Mouse (Mus musculus): ENCODE measurements around the gene Fbln2.

Gene Fbln2

GRCm38 (mm10) chr6:91186161-91186931 lies 25.9 kb upstream of the Fbln2 start:
- CTCF ChIA-PET, result interaction anchor here (0.5 to 2.3 kb wide), 29 partner anchors 10 to 1542 kb away, joined by 3 to 12 read pairs (median 4); partner anchors contain the start of genes Hdac11 (in 1 of the 4) and Txnrd3 (in 1 of the 4)
- POLR2A ChIA-PET, result no interaction called here

- ChIA-PET CTCF (interaction anchor here (0.5 to 2.3 kb wide), 28 partner anchors 9 to 733 kb away, joined by 3 to 17 read pairs (median 4); partner anchors contain the start of gene Hdac11 (in 1 of the 4)), POLR2A (no interaction called here)
Observed at GRCm38 (mm10) chr6:91186934-91187333, 25.3 kb upstream of the Fbln2 start.

- CTCF ChIA-PET, result interaction anchor here (0.6 to 1.8 kb wide), 7 partner anchors 14 to 98 kb away, joined by 3 to 6 read pairs (median 3); no protein-coding TSS in a partner anchor
- POLR2A ChIA-PET, result interaction anchor here in 1 of 4 experiments (0.5 kb wide), 1 partner anchor 501 kb away, joined by 10 read pairs; no protein-coding TSS in a partner anchor
Observed at GRCm38 (mm10) chr6:91187871-91188270, 24.4 kb upstream of the Fbln2 start.

GRCm38 (mm10) chr6:91189971-91190370 lies 22.3 kb upstream of the Fbln2 start:
- CTCF ChIA-PET, result no interaction called here
- POLR2A ChIA-PET, result interaction anchor here in 1 of 4 experiments (0.6 kb wide), 1 partner anchor 781 kb away, joined by 3 read pairs; no protein-coding TSS in a partner anchor

GRCm38 (mm10) chr6:91191465-91191864 lies 20.8 kb upstream of the Fbln2 start:
- ChIA-PET POLR2A (no interaction called here), CTCF (interaction anchor here in 1 of 4 experiments (0.5 kb wide), 1 partner anchor 309 kb away, joined by 3 read pairs; no protein-coding TSS in a partner anchor)

GRCm38 (mm10) chr6:91192421-91192820 lies 19.8 kb upstream of the Fbln2 start:
- CTCF ChIA-PET, result no interaction called here
- POLR2A ChIA-PET, result interaction anchor here in 1 of 4 experiments (1.5 to 2.0 kb wide), 2 partner anchors 11 to 12 kb away, joined by 4 to 6 read pairs; no protein-coding TSS in a partner anchor

- ChIA-PET POLR2A (interaction anchor here in 2 of 4 experiments (0.6 to 2.0 kb wide), 5 partner anchors 9 to 533 kb away, joined by 4 to 7 read pairs (median 4); no protein-coding TSS in a partner anchor), CTCF (interaction anchor here in 1 of 4 experiments (1.0 to 2.0 kb wide), 2 partner anchors 20 to 28 kb away, joined by 4 read pairs; no protein-coding TSS in a partner anchor)
Observed at GRCm38 (mm10) chr6:91192851-91193545, 19.3 kb upstream of the Fbln2 start.

- POLR2A ChIA-PET, result no interaction called here
- CTCF ChIA-PET, result interaction anchor here in 1 of 4 experiments (0.9 kb wide), 2 partner anchors 12 to 79 kb away, joined by 3 read pairs; no protein-coding TSS in a partner anchor
Observed at GRCm38 (mm10) chr6:91198456-91198855, 13.8 kb upstream of the Fbln2 start.

- POLR2A ChIA-PET, result no interaction called here
- CTCF ChIA-PET, result interaction anchor here in 3 of 4 experiments (0.6 to 1.0 kb wide), 3 partner anchors 35 to 382 kb away, joined by 3 to 6 read pairs (median 4); no protein-coding TSS in a partner anchor
Observed at GRCm38 (mm10) chr6:91200429-91201188, 11.6 kb upstream of the Fbln2 start.

GRCm38 (mm10) chr6:91201881-91202341 lies 10.3 kb upstream of the Fbln2 start:
- ChIA-PET POLR2A (no interaction called here), CTCF (no interaction called here)

GRCm38 (mm10) chr6:91202571-91202970 lies 9.7 kb upstream of the Fbln2 start:
- ChIA-PET CTCF (no interaction called here), POLR2A (interaction anchor here in 1 of 4 experiments (1.1 kb wide), 1 partner anchor 9 kb away, joined by 4 read pairs; no protein-coding TSS in a partner anchor)

- POLR2A ChIA-PET, result interaction anchor here in 1 of 4 experiments (0.6 kb wide), 1 partner anchor 66 kb away, joined by 4 read pairs; no protein-coding TSS in a partner anchor
- CTCF ChIA-PET, result interaction anchor here in 2 of 4 experiments (0.5 to 1.5 kb wide), 4 partner anchors 19 to 210 kb away, joined by 3 to 5 read pairs (median 3); no protein-coding TSS in a partner anchor
Observed at GRCm38 (mm10) chr6:91205346-91205745, 6.9 kb upstream of the Fbln2 start.

- ChIA-PET POLR2A (interaction anchor here in 1 of 4 experiments (0.6 kb wide), 1 partner anchor 67 kb away, joined by 4 read pairs; no protein-coding TSS in a partner anchor), CTCF (interaction anchor here in 3 of 4 experiments (0.5 to 1.5 kb wide), 4 partner anchors 19 to 209 kb away, joined by 3 to 5 read pairs (median 3); no protein-coding TSS in a partner anchor)
Observed at GRCm38 (mm10) chr6:91205791-91206190, 6.5 kb upstream of the Fbln2 start.

- POLR2A ChIA-PET, result no interaction called here
- CTCF ChIA-PET, result interaction anchor here in 1 of 4 experiments (0.6 kb wide), 1 partner anchor 204 kb away, joined by 3 read pairs; the partner anchor contains the start of gene Wnt7a
Observed at GRCm38 (mm10) chr6:91207491-91207890, 4.8 kb upstream of the Fbln2 start.

- ChIA-PET CTCF (interaction anchor here in 1 of 4 experiments (0.5 to 1.3 kb wide), 2 partner anchors 71 to 781 kb away, joined by 3 read pairs; partner anchors contain the start of gene Cfap100), POLR2A (interaction anchor here in 3 of 4 experiments (0.6 to 1.4 kb wide), 3 partner anchors 13 to 224 kb away, joined by 3 to 4 read pairs (median 3); no protein-coding TSS in a partner anchor)
Observed at GRCm38 (mm10) chr6:91209780-91210179, 2.5 kb upstream of the Fbln2 start.

GRCm38 (mm10) chr6:91210852-91211251 lies 1.4 kb upstream of the Fbln2 start:
- ChIA-PET POLR2A (interaction anchor here in 1 of 4 experiments (1.2 to 2.5 kb wide), 3 partner anchors 10 to 28 kb away, joined by 3 to 6 read pairs (median 4); no protein-coding TSS in a partner anchor), CTCF (interaction anchor here in 1 of 4 experiments (1.1 kb wide), 1 partner anchor 31 kb away, joined by 3 read pairs; no protein-coding TSS in a partner anchor)

- POLR2A ChIA-PET, result interaction anchor here in 1 of 4 experiments (1.5 to 2.5 kb wide), 2 partner anchors 9 to 18 kb away, joined by 5 to 6 read pairs; no protein-coding TSS in a partner anchor
- CTCF ChIA-PET, result interaction anchor here in 3 of 4 experiments (1.0 to 1.3 kb wide), 6 partner anchors 9 to 73 kb away, joined by 3 to 4 read pairs (median 3); no protein-coding TSS in a partner anchor
Observed at GRCm38 (mm10) chr6:91212571-91212970, 316 bp downstream of the Fbln2 start.

Data from embryonic stem cell, embryonic (primary cell).